Mouse (Mus musculus): ENCODE data around the gene Prdm9. TPM values are rescaled to one million over a fixed set of nuclear protein-coding genes. Genes with fewer than 3 reads are reported as not detected.

Prdm9 gene
- 1.7 and 4.0 TPM in 2 replicates for polyA plus RNA-seq (2012; rRNA removed)

DNA sequence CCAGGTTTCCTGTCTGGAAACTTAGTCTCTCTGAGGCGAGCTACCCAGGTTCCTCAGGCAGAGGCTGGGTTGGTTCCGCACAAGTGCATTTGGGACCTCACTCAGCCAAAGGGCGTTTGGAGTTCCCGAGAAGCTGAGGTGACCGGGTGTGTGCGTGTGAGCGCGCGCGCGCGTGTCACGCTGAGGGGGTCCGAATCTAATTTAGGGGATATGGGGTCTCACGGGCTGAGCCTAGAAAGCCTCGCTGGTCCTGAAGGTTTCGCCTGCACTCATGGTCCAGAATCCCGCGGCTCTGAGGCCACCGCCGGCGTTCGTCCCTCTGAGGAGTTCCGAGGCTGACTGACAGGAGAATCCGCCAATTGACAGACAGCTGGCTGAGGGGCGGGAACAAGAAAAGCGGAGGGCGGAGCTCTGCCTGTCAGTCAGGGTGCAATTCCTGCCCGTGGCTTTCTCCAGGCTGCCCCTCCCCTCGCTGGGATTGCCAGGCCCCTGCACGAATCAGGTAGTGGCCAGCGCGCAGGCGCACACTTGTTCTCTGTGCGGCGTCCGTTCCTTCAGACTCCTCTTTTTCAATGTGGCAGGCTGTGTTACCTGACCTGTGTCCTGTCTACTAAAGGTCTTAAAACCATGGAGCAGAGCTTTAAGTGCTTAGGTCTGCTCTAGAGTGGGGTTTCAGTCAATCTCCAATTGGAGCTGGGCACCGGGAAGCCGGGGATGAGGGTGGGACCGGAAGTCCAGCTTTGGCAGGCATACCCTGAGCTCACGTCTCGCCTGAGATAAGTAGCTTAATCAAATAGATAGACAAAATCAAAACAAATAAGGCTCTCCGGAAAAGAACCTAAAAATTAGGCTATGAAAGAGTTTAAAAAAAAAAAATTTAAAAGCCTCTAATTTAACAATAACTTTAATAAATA lies at the start of gene Prdm9:
Prdm9 (minus strand) TSS at position 341 of the 914 bp plus-strand sequence.

DNA sequence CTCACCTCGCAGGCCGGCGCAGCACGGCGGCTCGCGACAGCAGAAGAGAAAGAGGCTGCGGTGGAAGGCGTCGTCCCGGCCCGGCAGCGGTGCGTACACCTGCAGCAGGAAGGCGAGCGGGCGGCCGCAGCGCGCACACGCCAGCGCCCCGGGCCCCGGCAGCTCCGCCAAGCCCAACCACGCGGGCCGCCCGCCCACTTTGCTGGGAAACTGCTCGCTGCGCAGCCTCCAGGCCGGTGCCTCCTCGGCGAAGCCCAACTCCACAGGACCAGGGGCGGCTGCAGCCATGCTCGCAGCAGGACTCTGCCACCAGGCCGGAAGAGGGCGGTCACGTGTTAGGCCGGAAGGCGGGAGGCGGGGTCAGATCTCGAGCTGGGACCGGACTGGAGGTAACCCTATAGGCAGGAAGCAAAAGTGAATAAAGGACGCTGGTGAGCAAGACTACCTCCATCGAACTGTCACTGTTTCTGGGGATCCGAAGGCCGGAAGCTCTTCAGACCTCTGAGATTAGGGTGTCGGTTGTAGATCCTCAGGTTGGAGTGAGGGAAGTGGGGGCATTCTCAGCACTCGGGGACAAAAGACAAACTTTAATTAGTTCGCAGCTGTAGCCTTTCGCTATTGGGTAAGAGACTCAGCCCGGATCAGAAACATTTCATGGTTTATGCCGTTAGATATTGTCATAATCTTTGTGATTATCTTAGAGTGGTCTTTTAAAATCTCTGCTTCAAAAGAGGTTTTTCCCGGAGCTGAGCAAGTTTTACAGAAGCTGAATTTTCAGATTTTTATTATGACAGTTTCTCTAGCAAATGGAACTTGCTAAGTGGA lies 37.0 kb downstream of the Prdm9 start, which contains the start of gene Pdcd2:
Pdcd2 (minus strand) TSS at position 316 of the 825 bp plus-strand sequence.

DNA sequence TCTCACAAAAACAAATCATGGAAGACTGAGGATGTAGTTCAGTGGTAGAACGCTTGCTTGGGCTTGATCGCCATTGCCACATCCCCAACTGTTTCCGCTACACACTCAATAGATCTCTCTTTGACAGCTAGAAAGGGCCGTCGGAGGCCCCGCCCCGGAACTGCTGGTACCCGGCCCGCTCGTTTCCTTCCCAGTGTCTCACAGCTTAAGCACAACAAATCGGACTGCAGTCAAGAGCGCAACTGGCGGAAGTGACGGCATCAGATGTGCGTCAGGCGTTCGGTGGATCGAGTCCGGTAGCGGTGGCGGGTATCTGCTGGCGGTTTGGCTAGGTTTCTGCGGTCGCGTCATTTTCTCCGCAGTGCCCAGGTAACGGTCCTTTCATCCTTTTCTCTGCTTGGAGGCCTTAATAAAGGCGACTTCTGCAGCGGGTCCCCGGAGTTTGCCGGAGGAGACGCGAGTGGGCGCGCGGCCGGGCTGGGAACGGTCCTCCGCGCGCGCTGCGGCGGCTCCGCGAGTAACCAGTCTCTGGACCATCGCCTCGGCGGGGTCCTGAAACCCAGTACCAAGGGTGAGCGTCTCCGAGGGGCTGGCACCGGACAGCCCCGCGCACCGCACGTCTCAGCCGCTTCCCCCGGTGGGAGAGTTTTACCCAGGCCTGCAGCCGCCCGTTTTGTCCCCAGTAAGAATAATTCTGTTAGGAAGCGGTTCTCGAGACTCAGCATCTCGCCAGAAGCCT lies 64.3 kb downstream of the Prdm9 start, which contains the start of the genes Psmb1 and Tbp:
Psmb1 (minus strand) TSS at position 96 of the 739 bp plus-strand sequence.
Tbp (plus strand) TSS at position 233 of the 739 bp plus-strand sequence.

Other genes starting within 250 kb of the Prdm9 start
- 4.2 and 7.6 TPM in 2 replicates for gene Dll1, start 187.5 kb downstream of the Prdm9 start, polyA plus RNA-seq (2012; rRNA removed)
- gene Fam120b, start 168.2 kb downstream of the Prdm9 start, polyA plus RNA-seq (2012; rRNA removed), result 2.1 and 2.7 TPM in 2 replicates
- 14.0 and 17.8 TPM in 2 replicates for gene Psmb1, start 64.6 kb downstream of the Prdm9 start, polyA plus RNA-seq (2012; rRNA removed)
- gene Tbp, start 64.5 kb downstream of the Prdm9 start, polyA plus RNA-seq (2012; rRNA removed), result 8.4 and 9.5 TPM in 2 replicates
- gene Pdcd2, start 37.1 kb downstream of the Prdm9 start, polyA plus RNA-seq (2012; rRNA removed), result 18.2 and 44.2 TPM in 2 replicates
- gene Chd1, start 140.6 kb upstream of the Prdm9 start, polyA plus RNA-seq (2012; rRNA removed), result 4.0 and 5.6 TPM in 2 replicates

Measured in stomach, adult 2 months (tissue).